Mouse (Mus musculus): ENCODE results near the gene Dap3. TPM values are rescaled to one million over a fixed set of nuclear protein-coding genes. Genes with fewer than 3 reads are reported as not detected.
"Not testable (repeated sequence)": the region's sequence is repeated elsewhere in the genome, so short reads cannot be mapped to it uniquely, and the experiment has no call there.

The Dap3 gene
- polyA plus RNA-seq, 1 experiment from 2014 or later = 78.9 TPM

DNA sequence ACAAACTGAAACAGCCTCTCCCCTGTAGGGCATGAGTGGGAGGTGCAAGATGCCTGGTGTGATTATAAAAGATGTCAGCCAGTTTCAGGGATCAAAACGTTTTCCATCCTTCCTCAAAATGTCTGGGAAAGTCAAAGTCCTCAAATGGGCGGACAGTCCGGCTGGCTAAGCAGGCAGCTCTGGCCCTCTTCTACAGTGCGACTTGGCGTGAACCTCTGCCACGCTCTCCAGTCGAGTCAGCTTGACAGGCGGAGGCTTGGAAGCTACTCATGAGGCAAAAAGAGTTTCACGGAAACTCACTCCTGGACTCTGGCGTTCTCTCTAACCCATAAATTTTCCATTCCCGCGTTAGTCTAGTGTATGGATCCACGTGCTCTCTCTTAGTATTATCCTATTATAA, 32.0 kb downstream of the Dap3 start:
- Histone ChIP-seq H3K27me3 (ENCODE audit: control insufficient read depth, insufficient read depth, low read depth, low read length) (no peaks in the 10 kb centered on the region), H3K27ac (ENCODE audit: low read length) (no peak overlapping the region)

DNA sequence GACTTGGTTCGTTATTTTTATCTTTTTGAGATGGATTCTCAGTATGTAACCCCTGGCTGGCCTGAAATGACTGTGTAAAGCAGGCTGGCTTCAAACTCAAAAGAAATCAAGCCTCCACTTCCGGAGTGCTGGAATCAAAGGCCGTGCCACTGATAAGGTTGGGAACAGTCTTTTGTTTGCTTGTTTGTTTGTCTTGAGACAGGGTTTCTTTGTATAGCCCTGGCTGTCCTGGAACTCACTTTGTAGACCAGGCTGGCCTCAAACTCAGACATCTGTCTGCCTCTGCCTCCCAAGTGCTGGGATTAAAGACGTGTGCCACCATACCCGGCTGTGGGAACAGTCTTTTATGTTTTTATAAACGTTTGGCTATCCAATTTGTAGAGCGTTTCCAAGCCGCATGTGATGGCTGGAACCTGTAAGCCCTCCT, 36.6 kb downstream of the Dap3 start:
- Histone ChIP-seq H3K4me2 (ENCODE audit: low read depth, low read length) (peak overlapping the region; percentile 72), H3K9ac (ENCODE audit: low read depth, low read length) (peak overlapping the region; percentile 74), H3K4me1 (ENCODE audit: control insufficient read depth, low read depth, low read length) (peaks cover 14% of the 10 kb centered on the region), H3K27ac (ENCODE audit: low read length) (peak overlapping the region; percentile 75), H3K4me3 (ENCODE audit: low read depth, low read length) (peak overlapping the region; percentile 79), H3K9me3 (replicated peaks; ENCODE audit: control insufficient read depth, low read length) (no peaks in the 10 kb centered on the region), H3K36me3 (ENCODE audit: control insufficient read depth, insufficient read depth) (peaks cover 8% of the 10 kb centered on the region), H3K27me3 (ENCODE audit: control insufficient read depth, insufficient read depth, low read depth, low read length) (no peaks in the 10 kb centered on the region)
- ATAC-seq (ENCODE audit: low read depth) = no peak; the same call in 1 of the 2 replicates
- 25% methylated on average over 8 of the region's 8 CpGs for WGBS (ENCODE audit: insufficient replicate concordance)

More for the DNA sequence above, 32.0 kb downstream of the Dap3 start:
- Histone ChIP-seq H3K9ac (ENCODE audit: low read depth, low read length) (no peak overlapping the region), H3K4me3 (ENCODE audit: low read depth, low read length) (no peak overlapping the region), H3K4me2 (ENCODE audit: low read depth, low read length) (no peak overlapping the region), H3K36me3 (ENCODE audit: control insufficient read depth, insufficient read depth) (peaks cover 22% of the 10 kb centered on the region), H3K4me1 (ENCODE audit: control insufficient read depth, low read depth, low read length) (peaks cover 7% of the 10 kb centered on the region), H3K9me3 (replicated peaks; ENCODE audit: control insufficient read depth, low read length) (no peaks in the 10 kb centered on the region; the same call in 1 of the 2 replicates)
- ATAC-seq (ENCODE audit: low read depth) = no peak
- WGBS (ENCODE audit: insufficient replicate concordance) = 72% methylated on average over 13 of the region's 13 CpGs

DNA sequence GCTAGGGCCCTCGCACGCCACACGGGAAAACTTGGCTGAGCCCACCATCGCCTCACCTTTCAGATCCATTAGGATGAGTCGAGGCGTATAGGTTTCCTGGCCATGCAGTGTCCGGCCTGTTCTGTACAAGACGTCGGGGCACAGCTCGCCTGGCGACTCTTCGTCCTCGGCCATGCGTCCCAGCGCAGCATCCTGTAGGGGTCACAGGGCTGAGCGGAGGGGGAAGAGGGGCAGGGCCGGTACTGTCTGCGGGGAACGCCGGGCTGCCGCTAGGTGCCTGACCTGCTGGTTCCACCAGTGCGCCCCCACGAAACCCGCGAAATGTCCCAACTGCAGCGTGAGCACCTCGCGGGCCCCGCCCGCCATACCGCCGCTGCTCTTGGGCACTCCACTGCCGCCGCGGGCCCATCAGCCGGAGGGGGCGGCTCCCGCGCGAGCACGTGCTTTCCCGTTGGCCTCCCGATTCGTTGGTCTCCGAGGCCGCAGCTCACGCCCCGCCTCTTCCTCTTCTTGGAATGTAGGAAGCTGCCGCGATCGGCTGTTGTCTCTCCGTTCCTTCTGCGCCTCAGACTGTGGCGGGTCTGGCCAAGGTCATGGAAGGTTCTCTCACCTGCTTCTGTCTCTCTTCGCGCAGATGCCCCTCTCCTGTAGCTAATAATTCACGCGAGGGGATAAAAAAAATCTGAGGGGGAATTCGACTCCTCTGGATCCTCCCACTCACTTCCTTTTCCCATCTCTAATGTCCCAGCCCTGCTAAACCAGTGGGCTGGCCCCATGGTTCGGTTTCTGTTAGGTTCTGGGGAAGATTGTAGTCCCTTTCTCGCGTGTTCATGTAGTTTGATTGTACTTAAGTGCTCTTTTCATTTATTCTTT, 37.2 kb downstream of the Dap3 start, which contains the start of gene Msto1:
TSS of gene Msto1 (minus strand) at position 489 of the 873 bp plus-strand sequence.
- Histone ChIP-seq H3K4me2 (ENCODE audit: low read depth, low read length) (peak within 1 kb of the TSS; percentile 72), H3K9me3 (replicated peaks; ENCODE audit: control insufficient read depth, low read length) (no peaks in the 10 kb centered on the region), H3K4me1 (ENCODE audit: control insufficient read depth, low read depth, low read length) (peaks cover 14% of the 10 kb centered on the region), H3K27ac (ENCODE audit: low read length) (peak within 1 kb of the TSS; percentile 75), H3K27me3 (ENCODE audit: control insufficient read depth, insufficient read depth, low read depth, low read length) (no peaks in the 10 kb centered on the region), H3K9ac (ENCODE audit: low read depth, low read length) (peak within 1 kb of the TSS; percentile 74), H3K4me3 (ENCODE audit: low read depth, low read length) (peak within 1 kb of the TSS; percentile 79), H3K36me3 (ENCODE audit: control insufficient read depth, insufficient read depth) (peaks cover 12% of the 10 kb centered on the region)
- WGBS (ENCODE audit: insufficient replicate concordance) = under 1% methylated on average over 62 of the region's 62 CpGs
- ATAC-seq (ENCODE audit: low read depth) = peak; percentile 99

DNA sequence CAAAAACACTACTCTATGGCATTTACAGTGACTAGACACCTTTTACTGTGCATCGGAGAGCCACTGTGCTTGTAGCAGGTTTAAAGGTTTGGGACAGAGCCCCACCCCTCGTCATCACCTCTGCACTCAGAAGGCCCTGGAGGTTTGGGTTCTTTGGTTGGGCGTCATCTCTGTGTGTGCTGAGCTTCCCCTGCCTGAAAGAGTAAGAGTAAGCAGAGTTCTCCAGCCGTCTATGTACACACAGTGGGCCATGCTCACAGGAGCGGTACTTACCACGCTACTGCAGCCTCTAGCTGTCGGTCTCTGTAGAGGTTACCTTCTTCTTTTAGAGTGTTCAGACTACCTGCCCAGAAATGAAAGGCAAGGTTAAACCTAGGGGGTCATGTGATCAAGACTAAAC, 38.4 kb downstream of the Dap3 start:
- 73% methylated on average over 7 of the region's 7 CpGs for WGBS (ENCODE audit: insufficient replicate concordance)
- Histone ChIP-seq H3K27ac (ENCODE audit: low read length) (no peak overlapping the region), H3K27me3 (ENCODE audit: control insufficient read depth, insufficient read depth, low read depth, low read length) (no peaks in the 10 kb centered on the region), H3K4me2 (ENCODE audit: low read depth, low read length) (no peak overlapping the region), H3K9me3 (replicated peaks; ENCODE audit: control insufficient read depth, low read length) (no peaks in the 10 kb centered on the region), H3K9ac (ENCODE audit: low read depth, low read length) (no peak overlapping the region), H3K36me3 (ENCODE audit: control insufficient read depth, insufficient read depth) (peaks cover 12% of the 10 kb centered on the region), H3K4me1 (ENCODE audit: control insufficient read depth, low read depth, low read length) (peaks cover 14% of the 10 kb centered on the region), H3K4me3 (ENCODE audit: low read depth, low read length) (no peak overlapping the region)
- ATAC-seq (ENCODE audit: low read depth) = no peak

DNA sequence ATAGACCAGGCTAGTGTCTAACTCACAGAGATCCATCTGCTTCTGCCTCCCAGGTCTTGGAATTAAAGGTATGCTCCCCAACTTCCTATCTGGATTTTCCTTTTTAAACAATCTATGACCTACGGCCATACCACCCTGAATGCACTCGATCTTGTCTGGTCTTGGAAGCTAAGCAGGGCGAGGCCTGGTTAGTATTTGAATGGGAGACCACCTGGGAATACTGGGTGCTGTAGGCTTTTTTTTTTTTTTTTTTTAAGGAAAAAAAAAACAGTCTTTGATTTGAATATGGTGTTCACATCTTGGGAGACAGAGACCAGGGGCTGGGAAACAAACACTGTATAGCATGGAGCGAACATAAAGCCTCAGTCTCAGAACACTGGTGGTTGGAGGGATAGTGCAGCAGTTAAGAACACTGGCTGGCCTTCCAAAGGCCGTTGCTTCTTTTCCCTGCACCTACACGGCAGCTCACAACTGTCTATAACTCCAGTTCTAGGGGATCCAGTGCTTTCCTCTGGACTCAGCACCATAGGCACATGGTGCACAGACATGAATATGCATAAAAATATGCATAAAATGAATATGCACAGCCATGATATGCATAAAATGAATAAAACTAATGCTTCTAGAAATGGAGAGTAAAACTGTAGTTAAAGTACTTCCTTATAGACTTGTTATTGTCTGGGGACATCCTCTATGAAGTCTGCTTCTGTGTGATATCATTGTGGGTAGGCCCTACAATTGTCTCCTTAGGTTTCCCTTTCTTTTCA, 44.4 kb downstream of the Dap3 start:
- Histone ChIP-seq H3K36me3 (ENCODE audit: control insufficient read depth, insufficient read depth) (peaks cover 20% of the 10 kb centered on the region), H3K27ac (ENCODE audit: low read length) (no peak overlapping the region), H3K9me3 (replicated peaks; ENCODE audit: control insufficient read depth, low read length) (no peaks in the 10 kb centered on the region), H3K9ac (ENCODE audit: low read depth, low read length) (no peak overlapping the region), H3K4me2 (ENCODE audit: low read depth, low read length) (no peak overlapping the region), H3K27me3 (ENCODE audit: control insufficient read depth, insufficient read depth, low read depth, low read length) (no peaks in the 10 kb centered on the region), H3K4me1 (ENCODE audit: control insufficient read depth, low read depth, low read length) (no peaks in the 10 kb centered on the region), H3K4me3 (ENCODE audit: low read depth, low read length) (no peak overlapping the region)
- no peak for ATAC-seq (ENCODE audit: low read depth)
- 71% methylated on average over 6 of the region's 6 CpGs for WGBS (ENCODE audit: insufficient replicate concordance)

DNA sequence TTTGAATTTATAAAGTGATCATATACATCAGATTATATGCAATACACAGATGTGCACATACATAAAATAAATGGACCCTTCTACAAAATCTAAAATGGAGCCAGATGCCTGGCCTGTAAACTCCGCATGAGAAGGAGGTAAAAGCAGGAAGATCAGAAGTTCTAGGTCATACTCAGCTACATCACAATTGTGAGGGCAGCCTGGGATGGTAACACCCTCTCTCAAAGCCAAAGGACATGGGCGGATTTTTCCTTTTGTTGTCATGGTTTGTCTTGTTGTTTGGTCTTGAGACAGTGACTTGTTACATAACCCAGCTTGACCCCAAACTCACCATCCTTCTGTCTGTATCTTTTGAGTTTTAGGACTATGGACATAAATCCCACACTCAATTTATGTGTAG, 45.2 kb downstream of the Dap3 start:
- Histone ChIP-seq H3K27ac (ENCODE audit: low read length) (no peak overlapping the region), H3K4me1 (ENCODE audit: control insufficient read depth, low read depth, low read length) (no peaks in the 10 kb centered on the region), H3K4me2 (ENCODE audit: low read depth, low read length) (no peak overlapping the region), H3K9me3 (replicated peaks; ENCODE audit: control insufficient read depth, low read length) (no peaks in the 10 kb centered on the region), H3K4me3 (ENCODE audit: low read depth, low read length) (no peak overlapping the region), H3K27me3 (ENCODE audit: control insufficient read depth, insufficient read depth, low read depth, low read length) (no peaks in the 10 kb centered on the region), H3K9ac (ENCODE audit: low read depth, low read length) (no peak overlapping the region), H3K36me3 (ENCODE audit: control insufficient read depth, insufficient read depth) (peaks cover 19% of the 10 kb centered on the region)
- ATAC-seq (ENCODE audit: low read depth) = no peak
- 78% methylated on average over 2 of the region's 2 CpGs for WGBS (ENCODE audit: insufficient replicate concordance)

DNA sequence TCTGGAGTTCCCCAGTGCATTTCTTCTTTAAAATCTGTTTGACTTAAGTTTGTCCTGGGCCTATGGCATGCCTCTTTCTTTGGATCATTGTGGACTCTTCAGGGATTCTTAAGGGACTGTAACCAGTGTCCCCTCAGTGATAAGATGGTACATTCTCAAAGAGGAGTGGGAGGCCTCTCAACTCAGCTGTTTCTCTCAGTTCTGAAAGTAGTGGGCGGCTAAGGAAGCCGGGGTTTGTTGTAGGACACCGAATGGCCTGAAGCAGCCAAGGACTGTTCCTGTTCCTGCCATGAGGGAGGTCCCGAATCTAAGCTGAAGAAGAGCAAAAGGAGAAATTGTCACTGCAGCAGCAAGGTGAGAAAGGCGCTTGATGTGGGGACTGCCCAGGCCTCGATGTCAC, 45.8 kb downstream of the Dap3 start:
- H3K27me3 ChIP-seq (ENCODE audit: control insufficient read depth, insufficient read depth, low read depth, low read length) = no peaks in the 10 kb centered on the region
- H3K4me1 ChIP-seq (ENCODE audit: control insufficient read depth, low read depth, low read length) = no peaks in the 10 kb centered on the region
- no peaks in the 10 kb centered on the region for H3K9me3 ChIP-seq (replicated peaks; ENCODE audit: control insufficient read depth, low read length)
- no peak overlapping the region for H3K4me3 ChIP-seq (ENCODE audit: low read depth, low read length)
- no peak overlapping the region for H3K27ac ChIP-seq (ENCODE audit: low read length)
- H3K4me2 ChIP-seq (ENCODE audit: low read depth, low read length) = no peak overlapping the region
- H3K9ac ChIP-seq (ENCODE audit: low read depth, low read length) = no peak overlapping the region
- peaks cover 15% of the 10 kb centered on the region for H3K36me3 ChIP-seq (ENCODE audit: control insufficient read depth, insufficient read depth)
- 80% methylated on average over 6 of the region's 6 CpGs for WGBS (ENCODE audit: insufficient replicate concordance)
- no peak for ATAC-seq (ENCODE audit: low read depth)

DNA sequence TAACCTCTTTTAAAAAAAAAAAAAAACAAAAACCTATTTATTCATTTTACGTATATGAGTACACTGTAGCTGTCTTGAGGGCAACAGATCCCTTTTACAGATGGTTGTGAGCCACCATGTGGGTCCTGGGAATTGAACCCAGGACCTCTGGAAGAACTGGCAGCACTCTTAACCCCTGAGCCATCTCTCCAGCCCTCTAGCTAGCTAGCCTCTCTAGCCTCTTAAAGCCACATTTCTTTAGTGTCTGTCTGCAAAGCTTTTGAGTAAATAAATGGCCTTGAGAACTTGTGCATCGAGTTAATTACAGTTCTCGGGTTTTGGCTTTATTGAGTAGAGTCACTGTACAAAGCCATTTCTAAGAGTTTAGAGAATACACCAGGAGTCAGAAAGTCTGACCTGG, 46.2 kb downstream of the Dap3 start:
- no peak overlapping the region for H3K4me2 ChIP-seq (ENCODE audit: low read depth, low read length)
- H3K9me3 ChIP-seq (replicated peaks; ENCODE audit: control insufficient read depth, low read length) = no peaks in the 10 kb centered on the region
- H3K4me1 ChIP-seq (ENCODE audit: control insufficient read depth, low read depth, low read length) = no peaks in the 10 kb centered on the region
- no peak for ATAC-seq (ENCODE audit: low read depth)
- H3K27me3 ChIP-seq (ENCODE audit: control insufficient read depth, insufficient read depth, low read depth, low read length) = no peaks in the 10 kb centered on the region
- no peak overlapping the region for H3K9ac ChIP-seq (ENCODE audit: low read depth, low read length)
- no peak overlapping the region for H3K27ac ChIP-seq (ENCODE audit: low read length)
- no peak overlapping the region for H3K4me3 ChIP-seq (ENCODE audit: low read depth, low read length)
- peaks cover 15% of the 10 kb centered on the region for H3K36me3 ChIP-seq (ENCODE audit: control insufficient read depth, insufficient read depth)
- WGBS (ENCODE audit: insufficient replicate concordance) = 73% methylated on average over 3 of the region's 3 CpGs

DNA sequence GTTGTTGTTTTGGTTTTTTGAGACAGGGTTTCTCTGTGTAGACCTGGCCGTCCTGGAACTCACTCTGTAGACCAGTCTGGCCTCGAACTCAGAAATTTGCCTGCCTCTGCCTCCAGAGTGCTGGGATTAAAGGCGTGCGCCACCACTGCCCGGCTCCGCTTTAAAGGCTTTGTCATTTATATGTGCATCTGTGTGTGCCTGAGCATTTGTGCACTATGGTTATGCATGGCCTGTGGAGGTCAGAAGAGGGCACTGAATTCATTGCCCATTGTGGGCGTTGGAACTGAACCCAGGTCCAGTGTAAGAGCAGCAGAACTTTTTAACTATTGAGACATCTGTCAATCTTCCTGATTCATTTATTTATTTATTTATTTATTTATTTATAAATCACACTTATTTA, 58.0 kb downstream of the Dap3 start:
- not testable (repeated sequence) for H3K9me3 ChIP-seq (replicated peaks; ENCODE audit: control insufficient read depth, low read length); ATAC-seq (ENCODE audit: low read depth); H3K27me3 ChIP-seq (ENCODE audit: control insufficient read depth, insufficient read depth, low read depth, low read length); H3K27ac ChIP-seq (ENCODE audit: low read length); H3K4me2 ChIP-seq (ENCODE audit: low read depth, low read length); H3K36me3 ChIP-seq (ENCODE audit: control insufficient read depth, insufficient read depth); H3K9ac ChIP-seq (ENCODE audit: low read depth, low read length); H3K4me1 ChIP-seq (ENCODE audit: control insufficient read depth, low read depth, low read length); H3K4me3 ChIP-seq (ENCODE audit: low read depth, low read length)
- 81% methylated on average over 7 of the region's 7 CpGs for WGBS (ENCODE audit: insufficient replicate concordance)

Measured in liver, embryonic 16.5 days (tissue).